Mouse (Mus musculus) liver, embryonic 14 days (tissue): ENCODE results near the gene Prl2c5. TPM values are rescaled to one million over a fixed set of nuclear protein-coding genes. Genes with fewer than 3 reads are reported as not detected.

ENCODE experiments used
- polyA plus RNA-seq: library from polyadenylated mRNA; depleted of rRNA; stranded (reverse); fragments of >200 nt; gene quantifications from 2 replicates; pipeline ENCODE4 v1.2.3, GENCODE M21; 2012; rRNA removed

The Prl2c5 gene
- polyA plus RNA-seq, result 0.21 TPM in 1 of 2 replicates, not detected in the other

DNA sequence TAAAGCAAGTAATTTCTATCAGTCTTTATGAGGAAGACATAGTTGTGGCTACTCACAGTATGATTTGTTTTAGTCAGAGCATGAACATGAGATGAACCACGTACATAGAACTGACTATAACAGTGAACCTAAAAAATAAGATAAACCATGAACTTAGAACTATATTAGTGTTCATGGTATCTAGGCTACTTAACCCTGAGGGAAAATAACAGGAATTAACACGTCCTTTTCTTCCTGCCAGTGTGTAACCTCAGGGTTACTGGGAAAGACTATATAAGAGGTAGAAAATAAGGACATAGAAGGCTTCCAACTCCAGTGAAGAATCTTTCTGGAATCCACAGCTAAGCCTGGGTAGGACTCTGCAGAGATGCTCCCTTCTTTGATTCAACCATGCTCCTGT, at the start of gene Prl2c5:
Gene Prl2c5, plus strand, starts transcription at position 301 of the 400 bp plus-strand sequence.

Other genes starting within 250 kb of the Prl2c5 start
- gene Prl2c2, start 177.3 kb upstream of the Prl2c5 start, polyA plus RNA-seq, result 0.10 TPM in 1 of 2 replicates, not detected in the other
- 2.1 and 3.2 TPM in 2 replicates for gene Gpr137b, start 211.3 kb downstream of the Prl2c5 start, polyA plus RNA-seq